Mouse (Mus musculus): ENCODE measurements at regions not wholly inside any gene's neighbourhood (a gene's known extent, or its start where the extent isn't known, plus 50 kb on each side); places are given as distances from the start of the nearest gene placed in this dataset.

GRCm38 (mm10) chr2:45678685-45679084, 561.5 kb upstream of the Zeb2 start:
- no peak for TF ChIP-seq POLR2A (IDR thresholded peaks at IDR 0.05; ENCODE audit: borderline replicate concordance, low read depth, low read length)
- no peak for TF ChIP-seq CTCF (IDR thresholded peaks at IDR 0.05; ENCODE audit: low read depth, low read length)

Data from bone marrow macrophage, adult 2 months (primary cell).